Mouse (Mus musculus): ENCODE results near the gene Habp4. TPM values are rescaled to one million over a fixed set of nuclear protein-coding genes. Genes with fewer than 3 reads are reported as not detected.

Gene Habp4
- total and polyA plus RNA-seq, 2 experiments, result 37.7 to 38.4 TPM

- under 1% methylated on average over 56 of the region's 56 CpGs for WGBS
- peak; percentile 93 for DNase-seq (ENCODE audit: extremely low read depth, low read depth, low spot score)
- H3K4me1 ChIP-seq (ENCODE audit: control insufficient read depth, insufficient read depth, low read length), result no peaks in the 10 kb centered on the region
- peak within 1 kb of the TSS; percentile 45 for H3K27ac ChIP-seq (replicated peaks; ENCODE audit: insufficient read depth, low read depth, low read length)
- 0 out of 2 replicates have a peak, but pooled peaks cover 2% of the 10 kb centered on the region for H3K79me2 ChIP-seq (ENCODE audit: control insufficient read depth, insufficient read depth, low read length)
- TF ChIP-seq POLR2A (IDR thresholded peaks at IDR 0.05; ENCODE audit: extremely low read depth, insufficient read depth, low read length), result no peak
- TF ChIP-seq CTCF (IDR thresholded peaks at IDR 0.05; ENCODE audit: low read depth, low read length), result no peak
- no peaks in the 10 kb centered on the region for H3K36me3 ChIP-seq (ENCODE audit: control insufficient read depth, insufficient read depth, low read length)
- peak within 1 kb of the TSS; percentile 84 for H3K4me3 ChIP-seq (ENCODE audit: insufficient read depth, low read depth, low read length)
- H3K27me3 ChIP-seq (ENCODE audit: control insufficient read depth, insufficient read depth, low read length), result no peaks in the 10 kb centered on the region
- H3K9ac ChIP-seq (ENCODE audit: low read depth, low read length), result peak within 1 kb of the TSS; percentile 76
Measured at GRCm38 (mm10) chr13:64153083-64153682, 8.4 kb upstream of the Habp4 start, which contains the start of gene Zfp367. Gene Zfp367, minus strand, starts transcription at chr13:64153202.

- peak; percentile 42 for DNase-seq (ENCODE audit: extremely low read depth, low read depth, low spot score)
- TF ChIP-seq POLR2A (IDR thresholded peaks at IDR 0.05; ENCODE audit: extremely low read depth, insufficient read depth, low read length) (no peak), CTCF (IDR thresholded peaks at IDR 0.05; ENCODE audit: low read depth, low read length) (no peak)
- Histone ChIP-seq H3K79me2 (ENCODE audit: control insufficient read depth, insufficient read depth, low read length) (0 out of 2 replicates have a peak, but pooled peaks cover 2% of the 10 kb centered on the region), H3K36me3 (ENCODE audit: control insufficient read depth, insufficient read depth, low read length) (no peaks in the 10 kb centered on the region), H3K27me3 (ENCODE audit: control insufficient read depth, insufficient read depth, low read length) (no peaks in the 10 kb centered on the region), H3K4me1 (ENCODE audit: control insufficient read depth, insufficient read depth, low read length) (no peaks in the 10 kb centered on the region), H3K9ac (ENCODE audit: low read depth, low read length) (peak overlapping the region; percentile 1; the same call in 1 of the 2 replicates), H3K4me3 (ENCODE audit: insufficient read depth, low read depth, low read length) (peak overlapping the region; percentile 84), H3K27ac (replicated peaks; ENCODE audit: insufficient read depth, low read depth, low read length) (no peak overlapping the region)
- 7% methylated on average over 18 of the region's 18 CpGs for WGBS
Measured at GRCm38 (mm10) chr13:64153751-64154267, 7.8 kb upstream of the Habp4 start.

GRCm38 (mm10) chr13:64154651-64155050 is 7.0 kb upstream of the Habp4 start:
- Histone ChIP-seq H3K79me2 (ENCODE audit: control insufficient read depth, insufficient read depth, low read length) (0 out of 2 replicates have a peak, but pooled peaks cover 2% of the 10 kb centered on the region), H3K36me3 (ENCODE audit: control insufficient read depth, insufficient read depth, low read length) (no peaks in the 10 kb centered on the region), H3K27ac (replicated peaks; ENCODE audit: insufficient read depth, low read depth, low read length) (no peak overlapping the region), H3K4me1 (ENCODE audit: control insufficient read depth, insufficient read depth, low read length) (no peaks in the 10 kb centered on the region), H3K27me3 (ENCODE audit: control insufficient read depth, insufficient read depth, low read length) (no peaks in the 10 kb centered on the region), H3K9ac (ENCODE audit: low read depth, low read length) (no peak overlapping the region), H3K4me3 (ENCODE audit: insufficient read depth, low read depth, low read length) (no peak overlapping the region)
- 80% methylated on average over 2 of the region's 2 CpGs for whole genome bisulfite sequencing
- no peak for DNase-seq (ENCODE audit: extremely low read depth, low read depth, low spot score)
- no peak for TF ChIP-seq POLR2A (IDR thresholded peaks at IDR 0.05; ENCODE audit: extremely low read depth, insufficient read depth, low read length)
- TF ChIP-seq CTCF (IDR thresholded peaks at IDR 0.05; ENCODE audit: low read depth, low read length), result no peak

DNA sequence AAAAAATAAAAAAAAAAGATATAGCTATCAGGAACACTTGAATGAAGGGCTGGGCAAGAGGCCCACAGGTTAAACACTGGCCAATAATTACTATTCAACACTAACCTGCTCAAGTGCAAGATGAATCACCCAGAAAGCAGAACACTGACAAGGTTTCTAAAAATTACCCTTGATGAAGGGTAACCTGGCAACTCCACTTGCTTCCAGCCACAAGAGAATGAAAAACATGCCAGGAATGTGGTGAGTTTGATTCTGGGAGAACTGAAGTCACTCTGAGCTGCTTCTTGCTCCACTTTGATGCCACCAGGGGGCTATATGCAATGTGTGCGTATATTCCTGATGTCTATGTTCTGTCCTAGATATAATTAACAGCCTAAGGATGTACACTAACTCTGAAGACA is 6.5 kb upstream of the Habp4 start:
- Histone ChIP-seq H3K27ac (replicated peaks; ENCODE audit: insufficient read depth, low read depth, low read length) (no peak overlapping the region), H3K27me3 (ENCODE audit: control insufficient read depth, insufficient read depth, low read length) (no peaks in the 10 kb centered on the region), H3K4me1 (ENCODE audit: control insufficient read depth, insufficient read depth, low read length) (no peaks in the 10 kb centered on the region), H3K36me3 (ENCODE audit: control insufficient read depth, insufficient read depth, low read length) (no peaks in the 10 kb centered on the region), H3K79me2 (ENCODE audit: control insufficient read depth, insufficient read depth, low read length) (0 out of 2 replicates have a peak, but pooled peaks cover 2% of the 10 kb centered on the region), H3K9ac (ENCODE audit: low read depth, low read length) (no peak overlapping the region), H3K4me3 (ENCODE audit: insufficient read depth, low read depth, low read length) (no peak overlapping the region)
- 74% methylated on average over 1 of the region's 1 CpGs for WGBS
- TF ChIP-seq CTCF (IDR thresholded peaks at IDR 0.05; ENCODE audit: low read depth, low read length) (no peak), POLR2A (IDR thresholded peaks at IDR 0.05; ENCODE audit: extremely low read depth, insufficient read depth, low read length) (no peak)
- DNase-seq (ENCODE audit: extremely low read depth, low read depth, low spot score), result no peak

GRCm38 (mm10) chr13:64156966-64157365 is 4.7 kb upstream of the Habp4 start:
- Histone ChIP-seq H3K27ac (replicated peaks; ENCODE audit: insufficient read depth, low read depth, low read length) (no peak overlapping the region), H3K79me2 (ENCODE audit: control insufficient read depth, insufficient read depth, low read length) (0 out of 2 replicates have a peak, but pooled peaks cover 2% of the 10 kb centered on the region), H3K4me3 (ENCODE audit: insufficient read depth, low read depth, low read length) (no peak overlapping the region), H3K36me3 (ENCODE audit: control insufficient read depth, insufficient read depth, low read length) (no peaks in the 10 kb centered on the region), H3K9ac (ENCODE audit: low read depth, low read length) (no peak overlapping the region), H3K27me3 (ENCODE audit: control insufficient read depth, insufficient read depth, low read length) (no peaks in the 10 kb centered on the region), H3K4me1 (ENCODE audit: control insufficient read depth, insufficient read depth, low read length) (0 out of 2 replicates have a peak, but pooled peaks cover 1% of the 10 kb centered on the region)
- DNase-seq (ENCODE audit: extremely low read depth, low read depth, low spot score), result no peak
- TF ChIP-seq CTCF (IDR thresholded peaks at IDR 0.05; ENCODE audit: low read depth, low read length), result no peak
- no peak for TF ChIP-seq POLR2A (IDR thresholded peaks at IDR 0.05; ENCODE audit: extremely low read depth, insufficient read depth, low read length)
